Mouse (Mus musculus) brain, embryonic 14.5 days (tissue): ENCODE measurements around the gene Sprr2a1. TPM values are rescaled to one million over a fixed set of nuclear protein-coding genes. Genes with fewer than 3 reads are reported as not detected.

ENCODE experiments used
- polyA plus RNA-seq: library from polyadenylated mRNA; depleted of rRNA; stranded (reverse); fragments of >200 nt; gene quantifications from 2 replicates; pipeline ENCODE4 v1.2.3, GENCODE M21; 2012; rRNA removed

Sprr2a1 gene
- polyA plus RNA-seq, 1 experiment, result 0.05 TPM

Other genes with a start within 250 kb of the Sprr2a1 start
- 0.10 TPM in 1 of 2 replicates, not detected in the other for gene Pglyrp3, start 201.2 kb upstream of the Sprr2a1 start, polyA plus RNA-seq
- 5.8 and 7.6 TPM in 2 replicates for gene Lor, start 132.7 kb upstream of the Sprr2a1 start, polyA plus RNA-seq
- not detected in 2 replicates for gene Prr9, start 91.9 kb upstream of the Sprr2a1 start, polyA plus RNA-seq
- not detected in 2 replicates for gene Lelp1, start 73.1 kb upstream of the Sprr2a1 start, polyA plus RNA-seq
- 4.0 and 5.0 TPM in 2 replicates for gene Sprr2a2, start 121 bp downstream of the Sprr2a1 start, polyA plus RNA-seq
- gene Sprr2a3, start 69.6 kb downstream of the Sprr2a1 start, polyA plus RNA-seq, result 0.14 and 0.23 TPM in 2 replicates
- gene Sprr2b, start 100.8 kb downstream of the Sprr2a1 start, polyA plus RNA-seq, result 0.26 TPM in 1 of 2 replicates, not detected in the other
- not detected in 2 replicates for gene Sprr2d, start 123.3 kb downstream of the Sprr2a1 start, polyA plus RNA-seq
- not detected in 2 replicates for gene Sprr2e, start 136.3 kb downstream of the Sprr2a1 start, polyA plus RNA-seq
- gene Sprr2f, start 149.4 kb downstream of the Sprr2a1 start, polyA plus RNA-seq, result not detected in 2 replicates
- gene Sprr2h, start 169.9 kb downstream of the Sprr2a1 start, polyA plus RNA-seq, result not detected in 2 replicates
- gene Sprr2i, start 192.2 kb downstream of the Sprr2a1 start, polyA plus RNA-seq, result not detected in 2 replicates
- not detected in 2 replicates for gene Sprr2j-ps, start 202.3 kb downstream of the Sprr2a1 start, polyA plus RNA-seq
- gene Gm9774, start 213.6 kb downstream of the Sprr2a1 start, polyA plus RNA-seq, result 6.8 and 9.2 TPM in 2 replicates
- gene Sprr2k, start 216.8 kb downstream of the Sprr2a1 start, polyA plus RNA-seq, result not detected in 2 replicates
- gene Sprr1b, start 223.0 kb downstream of the Sprr2a1 start, polyA plus RNA-seq, result 0.11 and 0.55 TPM in 2 replicates
- not detected in 2 replicates for gene Sprr3, start 242.9 kb downstream of the Sprr2a1 start, polyA plus RNA-seq